Mouse (Mus musculus): ENCODE data around the gene Pdk3. TPM values are rescaled to one million over a fixed set of nuclear protein-coding genes. Genes with fewer than 3 reads are reported as not detected.

The Pdk3 gene
- polyA plus RNA-seq (2015; fragmentation: Illumina TruSeq; extraction: RNeasy Lipid Tissue Mini Kit (QIAGEN cat#74804); ENCODE audit: insufficient read depth, low read depth, low replicate concordance) = 6.1 TPM

DNA sequence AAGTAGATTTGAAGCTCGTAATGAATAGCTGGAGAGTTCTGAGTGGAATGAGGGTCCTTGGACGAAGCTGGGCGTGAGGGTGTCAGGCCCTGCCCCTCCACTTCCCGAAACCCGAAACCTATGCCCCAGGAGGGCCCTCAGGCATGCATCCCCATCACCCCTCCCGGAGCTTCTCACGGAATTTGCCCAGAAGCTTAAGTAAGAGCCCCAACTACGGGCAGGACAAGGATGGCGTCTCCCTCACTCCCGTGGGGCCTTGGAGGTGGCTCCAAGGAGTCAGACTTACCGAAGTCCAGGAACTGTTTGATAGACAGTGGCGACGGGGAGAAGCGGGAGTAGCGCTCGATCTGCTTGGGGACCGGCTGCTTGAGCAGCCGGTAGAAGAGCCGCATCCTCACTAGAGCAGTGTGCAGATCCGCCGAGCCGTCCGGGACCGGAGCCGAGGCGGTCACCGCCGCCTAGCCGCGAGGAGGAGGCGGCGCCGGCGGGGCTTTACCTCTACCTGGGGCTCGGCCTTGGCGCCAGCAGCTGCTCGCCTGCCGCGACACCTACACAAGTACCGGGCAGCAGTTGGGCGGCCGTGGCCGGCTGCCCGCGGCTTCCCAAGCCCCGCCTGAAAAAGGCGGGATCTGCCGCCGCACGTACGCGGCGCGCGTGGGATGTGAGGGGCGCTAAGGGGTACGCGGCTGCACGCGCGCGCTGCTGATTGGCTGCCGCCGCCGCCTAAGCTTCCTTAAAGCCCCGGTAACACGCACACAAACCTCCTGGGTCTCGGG lies at the start of gene Pdk3:
Pdk3 (minus strand) TSS at position 641 of the 776 bp plus-strand sequence.

Other genes with a start within 250 kb of the Pdk3 start
- 0.92 TPM for gene Pola1, start 200.0 kb downstream of the Pdk3 start, polyA plus RNA-seq (2015; fragmentation: Illumina TruSeq; extraction: RNeasy Lipid Tissue Mini Kit (QIAGEN cat#74804); ENCODE audit: insufficient read depth, low read depth, low replicate concordance)
- gene Pcyt1b, start 177.3 kb downstream of the Pdk3 start, polyA plus RNA-seq (2015; fragmentation: Illumina TruSeq; extraction: RNeasy Lipid Tissue Mini Kit (QIAGEN cat#74804); ENCODE audit: insufficient read depth, low read depth, low replicate concordance) = 1.2 TPM
- not detected for gene AU015836, start 136.5 kb upstream of the Pdk3 start, polyA plus RNA-seq (2015; fragmentation: Illumina TruSeq; extraction: RNeasy Lipid Tissue Mini Kit (QIAGEN cat#74804); ENCODE audit: insufficient read depth, low read depth, low replicate concordance)